Mouse (Mus musculus): ENCODE measurements around the gene Kat14.

GRCm38 (mm10) chr2:144439191-144439700 is 70.5 kb downstream of the Kat14 start:
- TF ChIP-seq MAX (IDR thresholded peaks at IDR 0.05; ENCODE audit: low read depth) (no peak), POLR2A (IDR thresholded peaks at IDR 0.05; ENCODE audit: insufficient read length, low read depth) (no peak), E2F4 (IDR thresholded peaks at IDR 0.05; ENCODE audit: insufficient read depth) (no peak), MYOG (IDR thresholded peaks at IDR 0.05; ENCODE audit: control insufficient read depth in 1 of 3, insufficient read depth in 1 of 3, insufficient read length in 2 of 3, low read depth in 2 of 3) (no peak)

All from myocyte (in vitro differentiated cells).